Mouse (Mus musculus) megakaryocyte, embryonic 14.5 days (primary cell): Measurements from ENCODE around the gene Megf8.

Source experiments
- FLI1 ChIP-seq: IDR thresholded peaks from 2 replicates; pipeline ENCODE4 v1.6.1; 2012; ENCODE audit warnings: low read length, inconsistent platforms, mixed read lengths
- GATA1 ChIP-seq: IDR thresholded peaks from 3 replicates; pipeline ENCODE4 v1.6.1; 2012; ENCODE audit warnings: mixed read lengths, low read length, inconsistent platforms, borderline replicate concordance

GRCm38 (mm10) chr7:25368333-25368732 lies 51.4 kb downstream of the Megf8 start:
- TF ChIP-seq FLI1, result no peak
- no peak for TF ChIP-seq GATA1
